8 mouse cellular contexts compared by ENCODE assay signal in genomic region chrX:20658891-20659406, GRCm38 (mm10). TPM values are rescaled to one million over a fixed set of nuclear protein-coding genes. Genes with fewer than 3 reads are reported as not detected.
A peak's percentile ranks its signal among the peaks of the same experiment; 100 is the strongest.
DNase-seq lines count a peak whose midpoint lies in the region; ATAC-seq and TF ChIP-seq lines count a peak whose summit lies in the region.

No protein-coding gene starts in this region.

- peak; percentile 13 for DNase-seq in lung, adult 2 months
- DNase-seq in lung, postnatal 4 days = no peak
- DNase-seq in naive thymus-derived CD4-positive, alpha-beta T cell, adult 2 months (ENCODE audit: low read depth) = peak; percentile 36
- no peak for DNase-seq in frontal cortex, postnatal 14 days (ENCODE audit: low spot score in 2 of 2)
- DNase-seq in right cerebral cortex, adult 18-20 months = no peak

- no peak for TF ChIP-seq POLR2A in lung, adult 2 months (IDR thresholded peaks at IDR 0.05; ENCODE audit: borderline replicate concordance, extremely low read depth, low read depth, low read length)

- 0 out of 2 replicates have a peak, but pooled peaks have one; percentile 33 for ATAC-seq in heart, embryonic 14.5 days (ENCODE audit: insufficient number of reproducible peaks, insufficient read depth, low FRiP score, low read depth)
- no peak for ATAC-seq in limb, embryonic 12.5 days (ENCODE audit: insufficient number of reproducible peaks, insufficient read depth, low FRiP score, low TSS enrichment, low read depth)

- H3K4me1 ChIP-seq in lung, adult 2 months (ENCODE audit: control insufficient read depth, insufficient read depth, low read length) = no peaks in the 10 kb centered on the region
- no peaks in the 10 kb centered on the region for H3K4me1 ChIP-seq in brown adipose tissue, adult 24 weeks (ENCODE audit: control insufficient read depth, insufficient read depth, insufficient read length, low read length)
- H3K4me1 ChIP-seq in heart, embryonic 14.5 days (ENCODE audit: control insufficient read depth in 2 of 2, insufficient read depth in 2 of 2, low read length in 2 of 2) = no peaks in the 10 kb centered on the region
- 0 out of 2 replicates have a peak, but pooled peaks cover 3% of the 10 kb centered on the region for H3K4me1 ChIP-seq in limb, embryonic 12.5 days (replicated peaks)

- H3K27me3 ChIP-seq in heart, embryonic 14.5 days (ENCODE audit: control insufficient read depth, insufficient read depth, low read length) = no peaks in the 10 kb centered on the region
- H3K27me3 ChIP-seq in limb, embryonic 12.5 days = no peaks in the 10 kb centered on the region

- peak overlapping the region; percentile 77 for H3K4me2 ChIP-seq in heart, embryonic 14.5 days (ENCODE audit: low read length)
- peak overlapping the region; percentile 69 for H3K4me2 ChIP-seq in limb, embryonic 12.5 days

- WGBS in lung, adult 2 months = 26% methylated on average over 24 of the region's 24 CpGs
- 20% methylated on average over 24 of the region's 24 CpGs for WGBS in heart, embryonic 14.5 days
- 16% methylated on average over 24 of the region's 24 CpGs for WGBS in limb, embryonic 12.5 days

- no peak overlapping the region for H3K27ac ChIP-seq in brown adipose tissue, adult 24 weeks (replicated peaks; ENCODE audit: low read depth, low read length)
- peak overlapping the region in 1 of 2 experiments; percentile 67; a peak in 2 of 4 replicates for H3K27ac ChIP-seq in heart, embryonic 14.5 days (replicated peaks in 1 of 2; ENCODE audit: control insufficient read depth in 1 of 2, insufficient read depth in 1 of 2, low read depth in 2 of 2, low read length in 2 of 2)
- peak overlapping the region; percentile 29; the same call in 1 of the 2 replicates for H3K27ac ChIP-seq in limb, embryonic 12.5 days

- H3K9me3 ChIP-seq in heart, embryonic 14.5 days (ENCODE audit: control insufficient read depth, low read length) = no peaks in the 10 kb centered on the region
- no peaks in the 10 kb centered on the region for H3K9me3 ChIP-seq in limb, embryonic 12.5 days

- peak overlapping the region; percentile 42 for H3K4me3 ChIP-seq in lung, adult 2 months (replicated peaks; ENCODE audit: extremely low read depth, low read depth, low read length)
- H3K4me3 ChIP-seq in brown adipose tissue, adult 24 weeks (ENCODE audit: insufficient read depth, low read depth, low read length) = peak overlapping the region; percentile 58
- peak overlapping the region; percentile 50 to 62 for H3K4me3 ChIP-seq in heart, embryonic 14.5 days (ENCODE audit: control insufficient read depth in 1 of 2, insufficient read depth in 1 of 2, low read depth in 1 of 2, low read length in 2 of 2)
- H3K4me3 ChIP-seq in limb, embryonic 12.5 days (replicated peaks) = peak overlapping the region; percentile 49

- H3K9ac ChIP-seq in heart, embryonic 14.5 days (ENCODE audit: low read length) = peak overlapping the region; percentile 68
- peak overlapping the region; percentile 51; the same call in 1 of the 2 replicates for H3K9ac ChIP-seq in limb, embryonic 12.5 days (replicated peaks)

- H3K36me3 ChIP-seq in heart, embryonic 14.5 days (ENCODE audit: control insufficient read depth, insufficient read depth, low read length) = no peaks in the 10 kb centered on the region
- H3K36me3 ChIP-seq in limb, embryonic 12.5 days = no peaks in the 10 kb centered on the region

- TF ChIP-seq CTCF in lung, adult 2 months (IDR thresholded peaks at IDR 0.05; ENCODE audit: insufficient read depth, low read length) = no peak

RNA-seq across cellular contexts. Expression of gene Uba1, which starts 0.8 kb away (rescaled TPM):
- 199 and 241 TPM in 2 replicates for polyA plus RNA-seq in lung, adult 2 months (2012; rRNA removed)
- polyA plus RNA-seq in brown adipose tissue, adult 24 weeks (2012; ENCODE audit: insufficient read depth, insufficient read length, missing spikeins) = 125 and 140 TPM in 2 replicates
- 143 and 144 TPM in 2 replicates for polyA plus RNA-seq in heart, embryonic 14.5 days (2014; fragmentation: Nextera tagmentation; extraction: Ambion mirVana)
- 225 and 232 TPM in 2 replicates for polyA plus RNA-seq in limb, embryonic 12.5 days (2016; fragmentation: Nextera tagmentation; extraction: Ambion mirVana)

RNA-seq across cellular contexts. Expression of gene Cdk16, which starts 28.8 kb away (rescaled TPM):
- polyA plus RNA-seq in lung, adult 2 months (2012; rRNA removed) = 138 and 154 TPM in 2 replicates
- polyA plus RNA-seq in brown adipose tissue, adult 24 weeks (2012; ENCODE audit: insufficient read depth, insufficient read length, missing spikeins) = 134 and 135 TPM in 2 replicates
- 71.3 and 85.2 TPM in 2 replicates for polyA plus RNA-seq in heart, embryonic 14.5 days (2014; fragmentation: Nextera tagmentation; extraction: Ambion mirVana)
- 125 and 142 TPM in 2 replicates for polyA plus RNA-seq in limb, embryonic 12.5 days (2016; fragmentation: Nextera tagmentation; extraction: Ambion mirVana)

RNA-seq across cellular contexts. Expression of gene Ndufb11, which starts 41.5 kb away (rescaled TPM):
- polyA plus RNA-seq in lung, adult 2 months (2012; rRNA removed) = 102 and 118 TPM in 2 replicates
- polyA plus RNA-seq in brown adipose tissue, adult 24 weeks (2012; ENCODE audit: insufficient read depth, insufficient read length, missing spikeins) = 1,190 and 1,234 TPM in 2 replicates
- polyA plus RNA-seq in heart, embryonic 14.5 days (2014; fragmentation: Nextera tagmentation; extraction: Ambion mirVana) = 476 and 493 TPM in 2 replicates
- 205 and 217 TPM in 2 replicates for polyA plus RNA-seq in limb, embryonic 12.5 days (2016; fragmentation: Nextera tagmentation; extraction: Ambion mirVana)

RNA-seq across cellular contexts. Expression of gene Rbm10, which starts 41.6 kb away (rescaled TPM):
- polyA plus RNA-seq in lung, adult 2 months (2012; rRNA removed) = 44.6 and 51.4 TPM in 2 replicates
- polyA plus RNA-seq in brown adipose tissue, adult 24 weeks (2012; ENCODE audit: insufficient read depth, insufficient read length, missing spikeins) = 9.5 and 11.8 TPM in 2 replicates
- 32.9 and 33.9 TPM in 2 replicates for polyA plus RNA-seq in heart, embryonic 14.5 days (2014; fragmentation: Nextera tagmentation; extraction: Ambion mirVana)
- polyA plus RNA-seq in limb, embryonic 12.5 days (2016; fragmentation: Nextera tagmentation; extraction: Ambion mirVana) = 84.7 and 86.1 TPM in 2 replicates

RNA-seq across cellular contexts. Expression of gene Usp11, which starts 44.8 kb away (rescaled TPM):
- 10.9 and 13.8 TPM in 2 replicates for polyA plus RNA-seq in lung, adult 2 months (2012; rRNA removed)
- polyA plus RNA-seq in brown adipose tissue, adult 24 weeks (2012; ENCODE audit: insufficient read depth, insufficient read length, missing spikeins) = 1.5 and 1.8 TPM in 2 replicates
- polyA plus RNA-seq in heart, embryonic 14.5 days (2014; fragmentation: Nextera tagmentation; extraction: Ambion mirVana) = 33.6 and 34.5 TPM in 2 replicates
- 49.5 and 60.6 TPM in 2 replicates for polyA plus RNA-seq in limb, embryonic 12.5 days (2016; fragmentation: Nextera tagmentation; extraction: Ambion mirVana)

Comparison
In these comparisons a context has a peak if more than half of its experiments do, and no peak if none do; other contexts are left out.
1. DNase-seq: peak in lung, adult 2 months (single experiment) and naive thymus-derived CD4-positive, alpha-beta T cell, adult 2 months (single experiment); none in lung, postnatal 4 days (0 of 2), frontal cortex, postnatal 14 days (0 of 2) and right cerebral cortex, adult 18-20 months (single experiment).
2. Peak in every context shown above with its lines, with median percentiles within 50 percentile points of each other: H3K4me3 ChIP-seq.